Comparison of ENCODE assay signal across 15 mouse cellular contexts in genomic region chr14:12036530-12037283, GRCm38 (mm10).
"Had no signal": no experiment of that assay in that cellular context is flagged by ENCODE, and none has a peak within 500 bp of the region (broad histone marks: within the 10 kb centered on the region; RNA-seq: fewer than 3 reads in every experiment).

No protein-coding gene starts in this region.

- H3K4me3 ChIP-seq: neural tube, embryonic 15.5 days; stomach, embryonic 15.5 days had no signal

- H3K9me3 ChIP-seq: neural tube, embryonic 15.5 days; stomach, embryonic 15.5 days had no signal

- H3K27me3 ChIP-seq: neural tube, embryonic 15.5 days; stomach, embryonic 15.5 days had no signal

- H3K27ac ChIP-seq: neural tube, embryonic 15.5 days; stomach, embryonic 15.5 days; stomach, postnatal 0 days had no signal

- H3K9ac ChIP-seq: neural tube, embryonic 15.5 days; stomach, embryonic 15.5 days had no signal

- H3K4me2 ChIP-seq: neural tube, embryonic 15.5 days; stomach, embryonic 15.5 days had no signal

- H3K36me3 ChIP-seq: neural tube, embryonic 15.5 days; stomach, embryonic 15.5 days had no signal

- DNase-seq: retina, postnatal 1 day; right cerebral cortex, adult 18-20 months; right cerebral cortex, postnatal 14 days; right cerebral cortex, postnatal 25 days; right cerebral cortex, postnatal 4 days; spleen, adult 18-20 months; thymus, adult 18-20 months; thymus, adult 2 months; thymus, postnatal 14 days; thymus, postnatal 25 days; thymus, postnatal 36 days; thymus, postnatal 4 days had no signal

- H3K4me1 ChIP-seq: neural tube, embryonic 15.5 days; stomach, embryonic 15.5 days had no signal
